Mouse (Mus musculus): ENCODE measurements around the gene Mslnl.

GRCm38 (mm10) chr17:25791320-25791842 lies 55.5 kb downstream of the Mslnl start:
- TF ChIP-seq CTCF (IDR thresholded peaks at IDR 0.05; ENCODE audit: low read depth, low read length) (no peak), POLR2AphosphoS5 (IDR thresholded peaks at IDR 0.05; ENCODE audit: insufficient replicate concordance, low read depth, low read length) (no peak)

Measured in G1E (cell line).